Mouse (Mus musculus): Measurements from ENCODE around the gene Gm826.

Gene Gm826

GRCm38 (mm10) chr2:160354319-160354718 is 20.4 kb upstream of the Gm826 start:
- in situ Hi-C loops (cut with MboI; ENCODE audit: unreplicated experiment in 2 of 2): no loop called here

GRCm38 (mm10) chr2:160353581-160353980 is 19.6 kb upstream of the Gm826 start:
- in situ Hi-C loops (cut with MboI; ENCODE audit: unreplicated experiment in 2 of 2): no loop called here

- in situ Hi-C loops (cut with MboI; ENCODE audit: unreplicated experiment in 2 of 2): no loop called here
Measured at GRCm38 (mm10) chr2:160351038-160351574, 17.1 kb upstream of the Gm826 start.

- in situ Hi-C loops (cut with MboI; ENCODE audit: unreplicated experiment in 2 of 2): no loop called here
Measured at GRCm38 (mm10) chr2:160349578-160349977, 15.6 kb upstream of the Gm826 start.

DNA sequence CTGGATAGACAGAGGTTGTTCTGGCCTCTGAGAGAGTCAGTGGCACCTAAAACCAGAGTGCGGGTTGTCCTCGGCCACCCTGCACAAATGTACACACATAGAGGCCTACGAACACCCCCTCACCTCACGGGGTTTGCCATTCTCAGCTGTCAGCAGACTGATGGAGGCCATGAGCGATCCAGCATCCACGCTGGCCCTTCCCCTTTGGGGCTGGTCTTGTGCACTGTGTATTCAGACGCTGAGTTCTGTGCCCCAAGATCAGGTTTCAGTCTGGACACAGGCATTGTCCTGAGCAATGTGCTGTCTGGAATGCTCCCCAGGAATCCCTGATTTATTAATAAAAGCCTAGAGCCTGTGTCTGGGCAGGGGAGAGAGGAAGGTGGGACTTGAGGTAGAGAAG is 14.8 kb upstream of the Gm826 start:
- in situ Hi-C loops (cut with MboI; ENCODE audit: unreplicated experiment in 2 of 2): no loop called here

DNA sequence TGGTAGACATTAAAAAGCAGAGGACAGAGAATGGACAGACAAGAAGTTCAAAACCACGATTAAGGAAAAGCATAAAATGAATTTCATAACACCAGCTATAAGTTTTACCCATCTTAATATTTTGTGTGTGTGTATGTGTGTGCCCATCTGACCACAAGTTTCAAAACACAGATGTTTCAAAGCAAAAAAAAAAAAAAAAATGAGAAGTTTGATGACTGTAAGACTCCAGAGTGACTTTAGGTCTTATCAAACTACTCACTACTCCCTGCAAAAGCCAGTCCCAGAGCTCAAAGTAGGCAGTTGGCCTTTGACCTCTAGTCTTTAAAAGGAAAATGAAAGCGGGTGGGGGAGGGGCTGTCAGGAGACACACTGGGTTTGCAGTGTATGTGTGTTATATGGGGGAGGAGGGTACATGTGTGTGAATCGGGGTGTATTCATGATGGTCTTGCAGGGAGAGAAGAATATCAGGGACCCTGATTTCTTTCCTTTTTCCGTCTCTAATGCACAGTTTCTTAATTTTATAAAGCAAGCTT is 14.2 kb upstream of the Gm826 start:
- in situ Hi-C loops (cut with MboI; ENCODE audit: unreplicated experiment in 2 of 2): no loop called here

- in situ Hi-C loops (cut with MboI; ENCODE audit: unreplicated experiment in 2 of 2): no loop called here
Measured at GRCm38 (mm10) chr2:160345644-160346043, 11.7 kb upstream of the Gm826 start.

DNA sequence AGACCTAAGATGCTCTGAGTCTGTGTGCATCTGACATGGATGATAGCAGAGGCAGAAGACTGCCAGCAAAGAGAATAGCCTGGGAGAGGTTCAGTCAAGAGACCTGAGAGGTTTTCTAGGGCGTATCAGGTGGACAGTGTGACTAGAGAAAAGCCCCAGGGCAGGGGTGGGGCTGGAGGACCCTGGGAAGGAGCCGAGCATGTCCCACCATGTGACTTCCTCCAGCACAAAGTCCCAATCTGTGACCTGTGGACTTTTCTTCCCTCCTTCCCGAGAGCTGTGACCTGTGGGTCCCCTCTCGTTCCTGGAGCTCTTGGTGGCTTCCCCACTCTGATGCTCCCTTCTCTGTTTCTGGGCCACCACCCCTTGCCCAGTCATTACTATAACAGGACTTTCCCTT is 6.2 kb upstream of the Gm826 start:
- in situ Hi-C loops (cut with MboI; ENCODE audit: unreplicated experiment in 2 of 2): no loop called here

GRCm38 (mm10) chr2:160339595-160339994 is 5.6 kb upstream of the Gm826 start:
- in situ Hi-C loops (cut with MboI; ENCODE audit: unreplicated experiment in 2 of 2): no loop called here

GRCm38 (mm10) chr2:160336053-160336452 is 2.1 kb upstream of the Gm826 start:
- in situ Hi-C loops (cut with MboI; ENCODE audit: unreplicated experiment in 2 of 2): no loop called here

DNA sequence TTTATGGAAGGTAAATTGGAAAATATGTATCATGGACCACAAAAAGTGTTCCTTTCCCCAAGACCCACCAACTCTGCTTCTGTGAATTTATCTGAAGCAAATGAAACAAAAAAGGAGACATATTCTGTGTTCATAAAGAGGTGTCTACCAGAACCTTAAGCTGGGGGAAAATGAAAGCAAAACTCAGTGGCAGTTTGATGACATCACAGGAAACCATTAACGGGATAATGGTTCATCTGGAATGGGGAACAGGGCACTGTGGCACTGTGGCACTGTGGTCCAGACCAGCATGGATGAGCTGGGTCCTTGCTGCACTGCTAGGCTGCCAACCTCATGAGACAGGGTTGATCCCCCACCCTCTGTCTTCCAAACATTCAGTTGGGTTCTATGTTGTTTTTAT is 1.1 kb upstream of the Gm826 start:
- in situ Hi-C loops (cut with MboI; ENCODE audit: unreplicated experiment in 2 of 2): no loop called here

DNA sequence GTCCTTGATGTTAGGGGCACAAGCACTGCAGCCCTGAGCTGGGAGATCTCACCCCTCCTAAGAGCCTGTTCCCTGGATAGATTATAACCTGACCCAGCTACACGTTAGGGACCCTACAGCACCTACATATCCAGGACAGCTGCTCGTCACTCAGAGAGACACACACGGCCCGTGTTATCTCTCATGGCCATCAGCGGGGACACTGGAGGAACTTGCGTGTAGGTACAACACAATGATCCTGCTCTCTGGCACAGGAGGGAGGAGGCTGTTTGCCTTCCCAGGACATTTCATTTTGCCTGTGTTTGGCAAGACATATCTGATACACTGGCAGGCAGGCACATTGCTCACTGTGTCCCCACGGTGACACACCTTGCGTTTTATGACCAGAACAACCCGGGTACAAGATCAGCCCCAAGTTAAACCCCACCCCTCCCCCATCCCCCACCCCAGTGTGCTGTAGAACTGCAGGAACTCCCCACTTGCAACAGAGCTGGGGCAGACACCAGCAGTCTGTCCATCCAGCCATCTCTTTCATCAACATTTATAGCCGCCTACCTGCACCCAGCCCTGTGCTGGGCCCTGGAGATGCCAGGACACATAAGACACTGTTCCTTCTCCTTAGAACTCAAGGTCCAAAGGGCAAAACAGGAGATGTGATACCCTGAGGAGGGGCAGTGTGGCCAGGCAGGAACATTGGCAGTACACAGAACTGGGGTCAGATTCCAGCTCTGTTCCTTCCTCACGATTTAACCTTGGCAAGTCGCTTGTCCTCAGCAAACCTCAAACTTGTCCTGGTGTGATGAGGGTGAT is 1.2 kb downstream of the Gm826 start:
- in situ Hi-C loops (cut with MboI; ENCODE audit: unreplicated experiment in 2 of 2): no loop called here

GRCm38 (mm10) chr2:160328886-160329285 is 5.1 kb downstream of the Gm826 start:
- in situ Hi-C loops (cut with MboI; ENCODE audit: unreplicated experiment in 2 of 2): no loop called here

- in situ Hi-C loops (cut with MboI; ENCODE audit: unreplicated experiment in 2 of 2): no loop called here
Measured at GRCm38 (mm10) chr2:160327716-160328115, 6.2 kb downstream of the Gm826 start.

DNA sequence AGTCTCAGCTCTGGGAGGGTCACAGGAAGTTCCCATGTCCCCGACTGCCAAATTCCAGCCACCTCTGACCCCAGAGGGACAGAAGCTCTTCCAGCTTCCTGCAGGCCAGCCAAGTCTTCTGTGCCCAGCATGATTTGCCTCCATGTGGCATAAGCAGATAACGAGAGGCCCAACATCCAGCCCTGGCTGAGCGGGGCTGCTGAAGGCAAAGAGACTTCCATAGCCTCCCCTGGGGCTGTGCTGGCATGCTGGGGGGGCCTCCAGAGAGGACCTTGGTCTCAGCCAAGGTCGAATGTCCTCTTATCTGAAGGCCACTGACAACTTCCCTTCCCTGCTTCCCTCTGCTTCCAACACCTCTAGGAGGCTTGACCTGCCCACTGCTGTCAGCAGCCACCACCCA is 6.8 kb downstream of the Gm826 start:
- in situ Hi-C loops (cut with MboI; ENCODE audit: unreplicated experiment in 2 of 2): no loop called here

DNA sequence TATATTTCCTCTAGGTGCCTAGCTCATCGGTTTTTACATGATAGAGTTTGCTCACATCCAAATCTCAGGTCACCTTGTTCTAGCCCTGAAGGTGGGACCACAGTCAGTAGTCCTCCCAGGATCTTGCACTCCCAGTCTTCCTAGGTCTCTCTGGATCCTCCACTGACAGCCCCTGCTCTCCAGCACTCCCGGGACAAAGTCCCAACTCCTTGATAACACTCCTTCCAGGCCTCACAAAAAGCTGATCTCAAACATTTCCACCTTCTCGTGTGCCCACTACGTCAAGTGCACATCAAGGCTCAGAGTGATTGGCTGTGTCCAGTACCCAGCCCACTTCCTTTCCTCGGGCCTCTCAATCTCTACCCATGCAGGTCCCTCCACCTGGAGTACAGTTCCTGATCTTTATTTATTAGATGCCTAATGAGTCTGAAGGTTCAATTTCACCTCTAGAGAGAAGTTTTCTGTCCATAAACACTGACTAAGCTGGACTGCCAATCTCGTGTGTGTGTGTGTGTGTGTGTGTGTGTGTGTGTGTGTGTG is 8.8 kb downstream of the Gm826 start:
- in situ Hi-C loops (cut with MboI; ENCODE audit: unreplicated experiment in 2 of 2): no loop called here

GRCm38 (mm10) chr2:160321829-160322228 is 12.1 kb downstream of the Gm826 start:
- in situ Hi-C loops (cut with MboI; ENCODE audit: unreplicated experiment in 2 of 2): no loop called here

DNA sequence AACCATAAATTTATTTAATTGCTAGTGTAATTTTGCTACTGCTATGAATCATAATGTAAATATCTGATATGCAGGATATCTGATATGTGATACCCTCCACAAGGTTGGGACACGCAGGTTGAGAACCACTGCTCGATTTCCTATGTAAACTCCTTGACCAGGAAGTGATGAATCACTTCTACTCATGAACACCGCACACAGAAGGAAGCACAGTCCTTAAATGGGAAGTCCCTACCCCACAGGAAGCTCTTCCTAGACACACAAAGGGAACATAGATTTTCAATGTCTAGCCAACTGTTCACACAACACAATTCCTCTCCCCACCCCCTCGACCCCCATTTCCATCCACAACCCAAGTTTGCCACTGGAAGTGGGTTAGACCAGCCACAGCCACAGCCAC is 15.7 kb downstream of the Gm826 start:
- in situ Hi-C loops (cut with MboI; ENCODE audit: unreplicated experiment in 2 of 2): no loop called here

DNA sequence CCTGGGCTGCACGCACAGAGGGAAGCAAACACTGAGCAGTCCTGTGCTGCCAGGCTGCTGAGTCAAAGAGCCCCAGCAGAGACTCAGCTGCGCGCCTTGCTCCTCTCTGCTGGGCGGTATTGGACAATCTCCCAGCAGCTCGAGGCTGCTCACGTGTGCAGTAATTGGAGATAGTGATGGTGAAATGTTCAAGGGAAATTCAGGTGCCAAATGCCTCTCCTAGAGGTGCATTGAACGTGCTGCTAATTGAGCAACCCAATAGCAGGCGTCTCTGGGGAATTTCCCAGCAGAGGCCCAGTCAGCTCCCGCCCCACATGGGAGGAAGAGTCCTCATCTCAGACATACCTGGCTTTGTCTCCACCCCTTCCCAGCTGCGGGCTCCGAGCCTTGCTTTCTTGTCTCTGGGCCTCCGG is 20.4 kb downstream of the Gm826 start:
- in situ Hi-C loops (cut with MboI; ENCODE audit: unreplicated experiment in 2 of 2): no loop called here

DNA sequence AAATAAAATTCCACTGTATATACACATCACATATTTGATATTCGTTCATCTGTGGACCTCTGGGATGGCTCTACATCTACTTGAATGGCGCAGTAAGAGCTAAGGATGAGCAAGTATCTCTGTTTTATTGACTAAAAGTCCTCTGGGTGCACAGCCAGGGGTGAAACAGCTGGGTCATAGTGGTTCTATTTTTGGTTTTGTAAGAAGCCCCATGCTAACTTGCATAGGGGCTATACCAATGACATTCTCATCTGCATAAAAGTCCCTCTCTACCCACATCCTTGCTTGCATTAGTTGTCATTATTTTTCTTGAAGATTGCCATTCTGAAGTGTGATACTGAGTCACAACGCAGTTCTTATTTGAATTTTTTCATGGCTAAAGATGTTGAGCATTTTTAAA is 28.9 kb downstream of the Gm826 start:
- in situ Hi-C loops (cut with MboI; ENCODE audit: unreplicated experiment in 2 of 2): no loop called here

- in situ Hi-C loops (cut with MboI; ENCODE audit: unreplicated experiment in 2 of 2): no loop called here
Measured at GRCm38 (mm10) chr2:160303992-160304391, 30.0 kb downstream of the Gm826 start.

DNA sequence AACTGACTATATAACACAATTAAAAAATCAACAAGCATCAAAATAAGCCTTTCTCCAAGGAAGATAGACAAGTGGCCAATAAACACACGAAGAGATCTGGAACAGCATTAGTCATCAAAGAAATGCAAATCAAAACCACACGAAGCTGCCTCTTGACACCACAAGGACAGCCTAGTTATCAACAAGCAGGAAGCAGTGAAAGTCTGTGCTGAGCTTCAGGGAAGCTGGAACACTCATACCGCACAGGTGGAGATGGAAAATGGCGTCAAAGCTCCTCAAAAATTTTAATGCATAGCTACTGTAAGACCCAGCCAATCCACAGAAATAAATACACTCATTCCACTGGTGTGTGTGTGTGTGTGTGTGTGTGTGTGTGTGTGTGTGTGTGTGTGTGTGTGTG is 31.9 kb downstream of the Gm826 start:
- in situ Hi-C loops (cut with MboI; ENCODE audit: unreplicated experiment in 2 of 2): no loop called here
